Mouse (Mus musculus) liver, adult 2 months (tissue): ENCODE data around the gene Pdp2. TPM values are rescaled to one million over a fixed set of nuclear protein-coding genes. Genes with fewer than 3 reads are reported as not detected.

Source experiments
- DNase-seq: peaks from one replicate; pipeline ENCODE4 v3.0.0-alpha.2; 2011; ENCODE audit warnings: low read depth, low spot score; ENCODE audit errors: extremely low read depth
- H3K27ac ChIP-seq: fragments of 200-500 bp; replicated peaks from 2 replicates; pipeline ENCODE4 v1.5.1; 2012; ENCODE audit warnings: low read depth, mild to moderate bottlenecking, control low read depth, inconsistent platforms, low read length; ENCODE audit not compliant: insufficient read depth
- H3K27me3 ChIP-seq: fragments of 200-500 bp; 2 replicates; pipeline ENCODE4 v1.6.1; 2012; ENCODE audit warnings: mild to moderate bottlenecking, moderate library complexity, low read length, inconsistent platforms; ENCODE audit not compliant: control insufficient read depth, insufficient read depth
- H3K36me3 ChIP-seq: fragments of 200-500 bp; 2 replicates; pipeline ENCODE4 v1.6.1; 2012; ENCODE audit warnings: low read length, inconsistent platforms; ENCODE audit not compliant: control insufficient read depth, insufficient read depth
- H3K4me1 ChIP-seq: fragments of 200-500 bp; 2 replicates; pipeline ENCODE4 v1.6.1; 2011; ENCODE audit warnings: low read length; ENCODE audit not compliant: control insufficient read depth, insufficient read depth
- H3K4me3 ChIP-seq: fragments of 200-500 bp; 2 replicates; pipeline ENCODE4 v1.5.1; 2011; ENCODE audit warnings: low read depth, mild to moderate bottlenecking, control low read depth, low read length, moderate library complexity; ENCODE audit not compliant: insufficient read depth
- H3K79me2 ChIP-seq: fragments of 200-500 bp; 2 replicates; pipeline ENCODE4 v1.6.1; 2012; ENCODE audit warnings: inconsistent platforms, mild to moderate bottlenecking, low read length, moderate library complexity; ENCODE audit not compliant: control insufficient read depth, insufficient read depth
- H3K9ac ChIP-seq: fragments of 200-500 bp; 2 replicates; pipeline ENCODE4 v1.6.1; 2012; ENCODE audit warnings: low read depth, mild to moderate bottlenecking, control low read depth, inconsistent platforms, low read length
- CTCF ChIP-seq: fragments of 200-500 bp; IDR thresholded peaks from 2 replicates; pipeline ENCODE4 v1.5.1; 2011; ENCODE audit warnings: low read depth, low read length, control low read depth
- POLR2A ChIP-seq: fragments of 200-500 bp; IDR thresholded peaks from 2 replicates; pipeline ENCODE4 v1.6.1; 2011; ENCODE audit warnings: low read length, control low read depth; ENCODE audit not compliant: insufficient read depth; ENCODE audit errors: extremely low read depth
- WGBS: fragments of 180-500 bp; shearing (Covaris S2); methylation state at CpG from one replicate; pipeline ENCODE4 v1.1.7; 2018; 5-methylcytosine and 5-hydroxymethylcytosine counted together
- polyA plus RNA-seq: library from polyadenylated mRNA; depleted of rRNA; stranded (reverse); fragments of >200 nt; gene quantifications from 2 replicates; pipeline ENCODE4 v1.2.3, GENCODE M21; 2012
- total RNA-seq: library from RNA; depleted of rRNA; stranded (reverse); fragments of >200 nt; gene quantifications from 2 replicates; pipeline ENCODE4 v1.2.3, GENCODE M21; 2014

Pdp2 gene
- total and polyA plus RNA-seq, 2 experiments: 9.6 to 20.0 TPM

DNA sequence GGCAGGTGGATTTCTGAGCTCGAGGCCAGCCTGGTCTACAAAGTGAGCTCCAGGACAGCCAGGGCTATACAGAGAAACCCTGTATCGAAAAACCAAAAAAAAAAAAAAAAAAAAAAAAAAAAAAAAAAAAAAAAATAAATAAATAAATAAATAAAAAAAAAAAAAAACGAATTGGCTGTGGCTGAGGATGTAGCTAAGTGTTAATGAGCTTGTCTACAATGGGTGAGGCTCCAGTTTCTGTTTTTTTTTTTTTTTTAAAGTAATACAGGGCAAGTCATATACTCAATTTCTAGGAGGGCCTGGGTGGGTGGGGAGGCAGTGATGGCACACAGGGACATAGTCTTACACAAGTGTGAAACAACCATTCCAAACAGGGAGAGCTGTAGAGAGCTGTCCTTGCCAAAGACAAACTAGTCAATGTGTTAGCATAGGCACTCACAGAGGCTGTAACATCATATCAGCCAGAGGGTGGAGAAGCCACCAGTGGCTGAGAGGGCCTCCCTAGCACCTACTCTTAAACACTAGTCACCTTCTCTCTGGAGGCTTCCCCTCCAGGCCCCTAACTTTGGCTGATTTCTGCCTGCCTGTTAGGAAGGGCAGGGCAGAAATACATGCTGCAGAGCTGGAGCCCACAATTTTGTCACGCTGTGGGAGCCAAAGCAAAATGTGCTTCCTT lies 36.0 kb downstream of the Pdp2 start:
- H3K9ac ChIP-seq: no peak overlapping the region
- peaks cover 4% of the 10 kb centered on the region; the same call in 1 of the 2 replicates for H3K4me1 ChIP-seq
- TF ChIP-seq POLR2A: no peak
- TF ChIP-seq CTCF: no peak
- H3K4me3 ChIP-seq: no peak overlapping the region
- H3K27ac ChIP-seq: no peak overlapping the region
- H3K36me3 ChIP-seq: no peaks in the 10 kb centered on the region
- WGBS: 66% methylated on average over 4 of the region's 4 CpGs
- no peak for DNase-seq
- peaks cover 5% of the 10 kb centered on the region for H3K27me3 ChIP-seq
- no peaks in the 10 kb centered on the region for H3K79me2 ChIP-seq

GRCm38 (mm10) chr8:104628402-104628801 lies 37.2 kb downstream of the Pdp2 start:
- TF ChIP-seq CTCF (no peak), POLR2A (no peak)
- Histone ChIP-seq H3K79me2 (no peaks in the 10 kb centered on the region), H3K27me3 (peaks cover 7% of the 10 kb centered on the region), H3K9ac (no peak overlapping the region), H3K36me3 (no peaks in the 10 kb centered on the region), H3K4me1 (peaks cover 4% of the 10 kb centered on the region; the same call in 1 of the 2 replicates), H3K4me3 (no peak overlapping the region), H3K27ac (no peak overlapping the region)
- 96% methylated on average over 21 of the region's 21 CpGs for WGBS
- DNase-seq: no peak

- Histone ChIP-seq H3K4me1 (peaks cover 4% of the 10 kb centered on the region; the same call in 1 of the 2 replicates), H3K4me3 (no peak overlapping the region), H3K36me3 (no peaks in the 10 kb centered on the region), H3K27ac (no peak overlapping the region), H3K79me2 (no peaks in the 10 kb centered on the region), H3K27me3 (peaks cover 7% of the 10 kb centered on the region), H3K9ac (no peak overlapping the region)
- DNase-seq: no peak
- WGBS: 69% methylated on average over 22 of the region's 22 CpGs
- TF ChIP-seq POLR2A (no peak), CTCF (no peak)
Measured at GRCm38 (mm10) chr8:104629306-104630110, 38.3 kb downstream of the Pdp2 start.

- DNase-seq: no peak
- Histone ChIP-seq H3K27me3 (peaks cover 7% of the 10 kb centered on the region), H3K4me3 (no peak overlapping the region), H3K36me3 (no peaks in the 10 kb centered on the region), H3K9ac (no peak overlapping the region), H3K4me1 (peaks cover 4% of the 10 kb centered on the region; the same call in 1 of the 2 replicates), H3K79me2 (no peaks in the 10 kb centered on the region), H3K27ac (no peak overlapping the region)
- WGBS: 49% methylated on average over 8 of the region's 8 CpGs
- TF ChIP-seq POLR2A: no peak
Measured at GRCm38 (mm10) chr8:104630111-104630479, 38.8 kb downstream of the Pdp2 start.

DNA sequence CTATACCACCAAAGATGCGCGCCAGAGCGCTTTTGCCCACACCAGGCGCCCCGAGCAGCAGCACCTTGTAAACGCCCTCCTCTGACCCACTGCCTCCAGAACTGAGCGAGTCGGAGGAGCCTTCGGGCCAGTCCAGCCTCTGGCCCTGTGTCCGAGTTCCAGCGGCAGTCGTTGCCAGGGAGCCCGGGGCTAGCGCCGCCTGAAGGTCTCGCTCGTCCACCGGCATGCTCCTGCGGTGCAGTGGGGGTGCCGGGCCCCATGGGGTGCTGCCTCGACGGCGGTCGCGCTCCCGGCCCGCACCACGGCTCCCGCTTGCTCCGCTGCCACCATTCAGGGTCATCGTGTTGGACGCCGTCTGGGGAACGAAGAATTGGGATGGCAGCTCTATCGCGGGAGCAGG lies 39.3 kb downstream of the Pdp2 start:
- TF ChIP-seq POLR2A (no peak), CTCF (no peak)
- Histone ChIP-seq H3K79me2 (no peaks in the 10 kb centered on the region), H3K27me3 (peaks cover 7% of the 10 kb centered on the region), H3K4me1 (peaks cover 4% of the 10 kb centered on the region; the same call in 1 of the 2 replicates), H3K4me3 (peak overlapping the region; percentile 54), H3K9ac (peak overlapping the region; percentile 53), H3K27ac (no peak overlapping the region), H3K36me3 (no peaks in the 10 kb centered on the region)
- DNase-seq: no peak
- 5% methylated on average over 36 of the region's 36 CpGs for WGBS
